Mouse (Mus musculus) layer of hippocampus, postnatal 25 days (tissue): ENCODE measurements around the gene Mcl1. TPM values are rescaled to one million over a fixed set of nuclear protein-coding genes. Genes with fewer than 3 reads are reported as not detected.
"Not testable (repeated sequence)": the region's sequence is repeated elsewhere in the genome, so short reads cannot be mapped to it uniquely, and the experiment has no call there.

Experiments
- DNase-seq, 2 experiments: peaks; one replicate each; pipeline ENCODE4 v3.0.0; 2022; ENCODE audit warnings: mixed read lengths in 2 of 2, low spot score in 1 of 2; ENCODE audit errors: extremely low spot score in 1 of 2
- total RNA-seq, 2 experiments: library from RNA; stranded (reverse); gene quantifications; 2 replicates each; pipeline ENCODE4 v1.2.3; 2021

The Mcl1 gene
- total RNA-seq, 2 experiments from 2014 or later: 54.6 to 61.6 TPM

GRCm38 (mm10) chr3:95682878-95683277, 24.3 kb downstream of the Mcl1 start:
- DNase-seq: no peak

GRCm38 (mm10) chr3:95684846-95685245, 26.3 kb downstream of the Mcl1 start:
- DNase-seq: no peak

- DNase-seq: no peak
Measured at GRCm38 (mm10) chr3:95685301-95685700, 26.7 kb downstream of the Mcl1 start.

- no peak for DNase-seq
Measured at GRCm38 (mm10) chr3:95685701-95686100, 27.1 kb downstream of the Mcl1 start.

- no peak for DNase-seq
Measured at GRCm38 (mm10) chr3:95686492-95687167, 28.0 kb downstream of the Mcl1 start.

- no peak for DNase-seq
Measured at GRCm38 (mm10) chr3:95687168-95687523, 28.6 kb downstream of the Mcl1 start.

GRCm38 (mm10) chr3:95687524-95688421, 29.2 kb downstream of the Mcl1 start, which contains the start of gene Adamtsl4:
Adamtsl4 (minus strand) TSS chr3:95687917.
- peak in 1 of 2 experiments; percentile 39 for DNase-seq

GRCm38 (mm10) chr3:95689171-95689915, 30.8 kb downstream of the Mcl1 start:
- DNase-seq: no peak

- no peak for DNase-seq
Measured at GRCm38 (mm10) chr3:95689940-95690339, 31.4 kb downstream of the Mcl1 start.

- not testable (repeated sequence) for DNase-seq
Measured at GRCm38 (mm10) chr3:95690552-95690951, 32.0 kb downstream of the Mcl1 start.

GRCm38 (mm10) chr3:95692677-95693076, 34.1 kb downstream of the Mcl1 start:
- no peak for DNase-seq

- DNase-seq: no peak
Measured at GRCm38 (mm10) chr3:95693821-95694807, 35.5 kb downstream of the Mcl1 start.

- DNase-seq: no peak
Measured at GRCm38 (mm10) chr3:95694808-95695703, 36.5 kb downstream of the Mcl1 start.

- no peak for DNase-seq
Measured at GRCm38 (mm10) chr3:95695796-95696195, 37.2 kb downstream of the Mcl1 start.

- DNase-seq: no peak
Measured at GRCm38 (mm10) chr3:95696360-95696759, 37.8 kb downstream of the Mcl1 start.

- no peak for DNase-seq
Measured at GRCm38 (mm10) chr3:95698286-95698685, 39.7 kb downstream of the Mcl1 start.

- no peak for DNase-seq
Measured at GRCm38 (mm10) chr3:95700233-95700681, 41.7 kb downstream of the Mcl1 start.

GRCm38 (mm10) chr3:95701085-95701484, 42.5 kb downstream of the Mcl1 start:
- no peak for DNase-seq
